Mouse (Mus musculus) intestine, embryonic 14.5 days (tissue): Measurements from ENCODE around the gene Strn4. TPM values are rescaled to one million over a fixed set of nuclear protein-coding genes. Genes with fewer than 3 reads are reported as not detected.
A peak's percentile ranks its signal among the peaks of the same experiment; 100 is the strongest.

Source experiments
- ATAC-seq: fragments of 200-750 bp; cut with Nextera tagmentation; replicated peaks from 2 replicates; pipeline ENCODE4 v1.8.0; 2017; ENCODE audit warnings: low read depth, moderate number of reproducible peaks, moderate TSS enrichment, moderate library complexity; ENCODE audit not compliant: low FRiP score, low TSS enrichment
- DNase-seq: peaks from one replicate; pipeline ENCODE4 v3.0.0-alpha.2; 2018; ENCODE audit warnings: low spot score
- H3K27ac ChIP-seq: fragments of 300-500 bp; sonication (generic); 2 replicates; pipeline ENCODE4 v1.5.1; 2014; ENCODE audit warnings: low read depth, mild to moderate bottlenecking, control low read depth
- H3K27me3 ChIP-seq: fragments of 300-500 bp; sonication (generic); replicated peaks from 2 replicates; pipeline ENCODE4 v1.6.1; 2014; ENCODE audit warnings: low read length, control low read depth; ENCODE audit not compliant: control insufficient read depth, insufficient read depth
- H3K36me3 ChIP-seq: fragments of 300-500 bp; sonication (generic); 2 replicates; pipeline ENCODE4 v1.6.1; 2014; ENCODE audit warnings: low read length, control low read depth; ENCODE audit not compliant: control insufficient read depth, insufficient read depth
- H3K4me1 ChIP-seq: fragments of 300-500 bp; sonication (generic); replicated peaks from 2 replicates; pipeline ENCODE4 v1.6.1; 2014; ENCODE audit warnings: low read length, control low read depth, mixed read lengths; ENCODE audit not compliant: control insufficient read depth, insufficient read depth
- H3K4me2 ChIP-seq: fragments of 300-500 bp; sonication (generic); 2 replicates; pipeline ENCODE4 v1.6.1; 2014; ENCODE audit warnings: low read length
- H3K4me3 ChIP-seq: fragments of 300-500 bp; sonication (generic); 2 replicates; pipeline ENCODE4 v1.5.1; 2014; ENCODE audit warnings: low read depth, low read length, control low read depth, mixed read lengths
- H3K9ac ChIP-seq: fragments of 300-500 bp; sonication (generic); 2 replicates; pipeline ENCODE4 v1.6.1; 2014; ENCODE audit warnings: mild to moderate bottlenecking, low read length
- H3K9me3 ChIP-seq: fragments of 300-500 bp; sonication (generic); 2 replicates; pipeline ENCODE4 v1.6.1; 2016; ENCODE audit warnings: low read length, control low read depth; ENCODE audit not compliant: control insufficient read depth
- WGBS: fragments of 180-500 bp; shearing (Covaris S2); extraction: QIAGEN DNeasy Blood & Tissue Kit; methylation state at CpG from one replicate; pipeline ENCODE4 v1.1.7; 2014; 5-methylcytosine and 5-hydroxymethylcytosine counted together
- polyA plus RNA-seq: library from polyadenylated mRNA; unstranded; fragments of >200 nt; fragmentation: Nextera tagmentation; extraction: Ambion mirVana; gene quantifications from 2 replicates; pipeline ENCODE4 v1.2.1, GENCODE M21; 2014

Gene Strn4
- polyA plus RNA-seq, 1 experiment from 2014 or later, result 111 TPM

DNA sequence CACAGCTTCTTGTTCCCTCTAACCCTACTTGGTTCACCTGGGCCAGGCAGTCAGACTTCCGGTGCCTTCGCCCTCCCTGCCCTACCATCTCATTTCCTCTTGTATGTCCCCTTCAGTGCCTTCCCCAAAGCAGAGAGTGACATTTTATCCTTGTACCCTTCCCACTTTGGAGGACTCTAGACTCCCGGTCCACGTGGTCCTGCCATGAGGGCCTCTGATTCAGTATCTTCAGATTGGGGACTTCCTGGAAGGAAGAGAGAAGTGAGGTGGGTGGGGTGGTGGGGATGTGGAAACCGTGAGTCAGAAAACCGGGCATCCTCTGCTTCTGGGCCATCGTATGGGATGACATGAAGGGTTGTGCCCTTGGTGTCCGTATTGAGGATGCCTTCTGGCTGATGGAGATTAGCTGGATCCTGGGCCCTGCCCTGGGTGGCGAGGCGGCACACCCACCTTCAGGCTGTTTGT lies 32.4 kb upstream of the Strn4 start:
- Histone ChIP-seq H3K9ac (no peak overlapping the region), H3K36me3 (no peaks in the 10 kb centered on the region), H3K4me2 (peak overlapping the region; percentile 97), H3K4me3 (peak overlapping the region; percentile 63), H3K27ac (no peak overlapping the region), H3K4me1 (peaks cover 11% of the 10 kb centered on the region), H3K27me3 (no peaks in the 10 kb centered on the region), H3K9me3 (no peaks in the 10 kb centered on the region)
- no peak for DNase-seq
- ATAC-seq, result no peak
- WGBS, result 27% methylated on average over 10 of the region's 10 CpGs

DNA sequence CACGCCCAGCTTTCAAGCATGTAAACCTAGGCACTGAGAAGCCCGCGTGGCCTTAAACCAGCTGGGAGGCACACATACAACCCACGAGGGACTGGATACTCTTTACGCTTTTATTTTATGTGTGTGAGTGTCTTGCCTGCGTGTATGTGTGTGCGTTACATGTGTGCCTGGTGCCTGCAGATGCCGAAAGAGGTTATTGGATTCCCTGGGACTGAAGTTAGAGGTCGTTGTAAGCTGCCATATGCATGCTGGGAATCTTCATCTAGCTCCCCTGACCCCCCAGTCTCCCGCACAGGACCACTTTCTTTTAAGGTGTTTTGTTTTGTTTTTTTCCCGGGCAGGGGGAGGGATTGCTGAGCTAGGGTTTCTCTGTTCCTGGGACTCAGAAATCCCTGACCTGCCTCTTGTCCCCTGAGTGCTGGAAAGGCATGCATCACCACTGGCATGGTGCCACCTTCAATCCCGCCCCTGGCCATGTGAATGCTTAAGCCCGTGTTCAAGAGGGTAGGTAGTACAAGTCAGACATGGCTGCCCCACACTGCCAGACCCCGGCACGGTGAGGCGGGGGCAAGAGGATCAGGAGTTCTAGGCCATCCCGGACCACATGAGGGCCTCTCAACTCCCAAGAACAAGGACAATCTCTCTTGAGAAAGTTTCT lies 31.8 kb upstream of the Strn4 start:
- no peaks in the 10 kb centered on the region for H3K27me3 ChIP-seq
- H3K27ac ChIP-seq, result no peak overlapping the region
- peak overlapping the region; percentile 63 for H3K4me3 ChIP-seq
- H3K36me3 ChIP-seq, result no peaks in the 10 kb centered on the region
- no peak for ATAC-seq
- peak overlapping the region; percentile 97 for H3K4me2 ChIP-seq
- H3K9ac ChIP-seq, result no peak overlapping the region
- no peaks in the 10 kb centered on the region for H3K9me3 ChIP-seq
- DNase-seq, result no peak
- 52% methylated on average over 17 of the region's 17 CpGs for WGBS
- peaks cover 11% of the 10 kb centered on the region for H3K4me1 ChIP-seq

DNA sequence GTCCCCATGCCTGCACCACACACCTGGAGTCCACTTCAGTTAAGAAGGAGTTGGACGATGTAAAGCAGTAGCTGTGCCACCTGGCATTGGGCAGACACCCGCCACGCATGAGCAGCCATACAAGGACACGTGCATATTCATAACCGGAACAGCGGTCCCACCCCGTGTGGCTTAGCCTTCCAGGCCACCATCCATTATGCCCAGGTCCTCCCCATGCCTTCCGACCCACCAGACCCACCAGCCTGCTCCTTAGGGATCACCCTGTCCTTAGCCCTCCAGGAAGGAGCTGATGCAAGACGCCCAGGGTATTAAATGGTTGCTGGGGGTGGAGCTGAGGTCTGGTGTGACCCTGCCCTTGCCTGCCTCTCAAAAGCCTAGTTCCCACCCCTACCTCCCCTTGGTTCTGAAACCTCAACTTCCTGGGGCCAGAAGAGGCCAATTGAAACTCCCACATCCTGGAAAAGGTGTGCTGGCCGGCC lies 31.2 kb upstream of the Strn4 start:
- H3K4me1 ChIP-seq, result peaks cover 11% of the 10 kb centered on the region
- H3K27ac ChIP-seq, result no peak overlapping the region
- no peaks in the 10 kb centered on the region for H3K27me3 ChIP-seq
- ATAC-seq (no peak), DNase-seq (no peak)
- no peak overlapping the region for H3K4me3 ChIP-seq
- no peaks in the 10 kb centered on the region for H3K36me3 ChIP-seq
- H3K9ac ChIP-seq, result no peak overlapping the region
- H3K9me3 ChIP-seq, result no peaks in the 10 kb centered on the region
- H3K4me2 ChIP-seq, result peak overlapping the region; percentile 97; the same call in 1 of the 2 replicates
- WGBS, result 82% methylated on average over 10 of the region's 10 CpGs

DNA sequence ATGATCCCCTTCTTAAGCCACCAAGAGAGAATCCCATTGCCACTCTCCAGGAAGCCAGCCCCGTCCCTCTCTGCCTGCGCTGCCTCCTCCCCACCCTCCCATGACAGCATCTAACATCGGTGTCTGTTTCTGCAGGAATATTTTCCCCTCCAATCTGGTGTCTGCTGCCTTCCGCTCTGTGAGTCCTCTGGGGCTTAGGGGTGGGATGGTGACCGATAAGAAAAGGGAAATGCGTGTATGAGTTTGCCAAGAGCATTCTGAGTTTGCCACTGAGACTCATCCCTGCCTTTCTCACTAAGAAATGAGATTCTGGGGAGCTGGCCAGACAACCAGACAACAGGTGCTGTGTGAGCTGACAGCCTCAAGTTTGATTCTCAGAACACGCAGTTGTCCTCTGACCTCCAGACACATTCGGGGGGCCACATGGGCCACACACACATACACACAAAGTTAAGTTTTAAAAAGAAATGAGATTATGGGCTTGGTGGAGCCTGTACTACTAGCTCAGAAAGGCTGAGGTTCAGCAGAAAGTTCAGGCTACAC lies 30.1 kb upstream of the Strn4 start:
- H3K36me3 ChIP-seq, result no peaks in the 10 kb centered on the region
- ATAC-seq (no peak), DNase-seq (no peak)
- H3K9ac ChIP-seq, result no peak overlapping the region
- no peaks in the 10 kb centered on the region for H3K9me3 ChIP-seq
- H3K4me1 ChIP-seq, result peaks cover 11% of the 10 kb centered on the region
- no peaks in the 10 kb centered on the region for H3K27me3 ChIP-seq
- H3K4me3 ChIP-seq, result no peak overlapping the region
- WGBS, result 79% methylated on average over 8 of the region's 8 CpGs
- H3K27ac ChIP-seq, result no peak overlapping the region
- no peak overlapping the region for H3K4me2 ChIP-seq

DNA sequence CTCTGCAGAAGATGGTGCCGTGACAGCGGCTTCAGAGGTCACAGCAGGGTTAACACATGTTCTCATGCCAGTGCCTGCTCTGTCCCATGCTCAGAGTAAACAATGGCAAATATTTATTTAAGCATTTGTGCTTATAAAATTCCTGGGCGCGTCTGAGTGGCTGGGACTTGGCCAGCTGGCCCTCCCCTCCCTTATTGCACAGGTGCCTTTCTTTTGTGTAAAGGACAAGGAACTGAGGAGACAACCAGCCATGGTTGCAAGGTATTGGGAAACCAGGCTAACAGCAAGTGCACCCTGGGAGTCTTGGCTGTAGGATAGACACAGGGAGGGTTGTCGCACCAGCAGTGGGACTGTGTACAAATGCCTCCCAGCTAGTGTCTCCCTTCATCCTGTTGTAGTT lies 23.4 kb upstream of the Strn4 start:
- Histone ChIP-seq H3K4me1 (peaks cover 9% of the 10 kb centered on the region), H3K27me3 (no peaks in the 10 kb centered on the region), H3K27ac (no peak overlapping the region; the same call in 1 of the 2 replicates), H3K4me2 (no peak overlapping the region), H3K4me3 (no peak overlapping the region), H3K9ac (no peak overlapping the region), H3K36me3 (peaks cover 20% of the 10 kb centered on the region), H3K9me3 (no peaks in the 10 kb centered on the region)
- 15% methylated on average over 5 of the region's 5 CpGs for WGBS
- ATAC-seq (peak; percentile 59), DNase-seq (no peak)

DNA sequence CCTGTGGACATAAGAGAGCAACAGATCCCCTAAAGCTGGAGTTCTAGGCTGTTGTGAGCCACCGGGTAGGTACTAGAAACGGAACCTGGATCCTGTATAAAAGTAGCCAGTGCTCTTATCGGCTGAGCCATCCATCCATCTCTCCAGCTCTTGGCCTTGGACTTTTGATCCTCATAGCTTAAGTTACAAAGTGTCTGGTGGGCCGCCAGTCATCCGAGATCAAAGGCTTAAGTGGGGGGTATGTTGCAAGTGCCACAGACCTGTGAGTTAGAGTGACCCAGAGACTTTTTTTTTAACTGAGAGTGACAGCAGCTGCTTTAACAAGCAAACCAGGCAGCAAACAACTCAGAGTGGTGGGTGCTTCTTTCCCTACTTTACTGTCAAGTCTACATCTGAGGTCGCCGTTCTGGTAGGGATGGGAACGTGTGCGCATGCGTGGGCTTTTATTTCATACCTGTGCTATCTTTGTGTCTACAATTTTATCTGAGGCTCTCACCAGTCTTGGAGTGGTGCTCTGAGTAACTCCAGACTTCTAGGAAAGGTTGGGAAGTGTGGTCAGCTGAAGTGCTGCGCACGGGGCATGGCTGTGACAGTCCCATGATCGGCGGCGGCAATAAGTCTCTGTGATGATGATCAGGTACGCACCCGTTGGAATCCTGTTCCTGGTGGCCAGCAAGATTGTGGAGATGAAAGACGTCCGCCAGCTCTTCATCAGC lies 22.5 kb upstream of the Strn4 start:
- H3K9me3 ChIP-seq, result no peaks in the 10 kb centered on the region
- DNase-seq, result no peak
- H3K27me3 ChIP-seq, result no peaks in the 10 kb centered on the region
- peaks cover 28% of the 10 kb centered on the region for H3K36me3 ChIP-seq
- H3K4me3 ChIP-seq, result no peak overlapping the region
- 79% methylated on average over 19 of the region's 19 CpGs for WGBS
- H3K27ac ChIP-seq, result no peak overlapping the region
- no peak overlapping the region for H3K4me2 ChIP-seq
- peak; percentile 8; the same call in 1 of the 2 replicates for ATAC-seq
- H3K9ac ChIP-seq, result no peak overlapping the region
- peaks cover 9% of the 10 kb centered on the region for H3K4me1 ChIP-seq

DNA sequence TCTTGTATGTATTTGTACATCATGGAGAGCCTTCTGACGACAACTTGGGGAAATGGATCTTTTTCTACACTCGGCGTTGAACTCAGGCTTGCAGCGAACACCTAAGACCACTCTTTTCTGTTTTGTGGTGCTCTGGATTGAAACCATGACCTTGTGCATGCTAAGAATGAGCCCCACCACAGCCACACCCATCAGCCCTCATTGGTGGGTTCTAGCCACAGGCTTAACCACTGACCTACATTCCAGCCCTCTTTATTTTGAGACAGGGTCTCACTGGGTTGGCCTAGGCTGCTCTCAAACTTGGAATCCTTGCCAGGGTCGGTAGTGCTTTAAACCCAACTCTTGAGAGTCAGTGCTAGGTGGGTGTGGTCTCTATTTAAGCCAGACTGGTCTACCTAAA lies 20.8 kb upstream of the Strn4 start:
- H3K9me3 ChIP-seq, result no peaks in the 10 kb centered on the region
- H3K4me3 ChIP-seq, result no peak overlapping the region
- DNase-seq (no peak), ATAC-seq (no peak)
- no peak overlapping the region for H3K4me2 ChIP-seq
- peaks cover 31% of the 10 kb centered on the region for H3K36me3 ChIP-seq
- peaks cover 9% of the 10 kb centered on the region for H3K4me1 ChIP-seq
- H3K9ac ChIP-seq, result no peak overlapping the region
- WGBS, result 88% methylated on average over 5 of the region's 5 CpGs
- H3K27me3 ChIP-seq, result no peaks in the 10 kb centered on the region
- H3K27ac ChIP-seq, result no peak overlapping the region

DNA sequence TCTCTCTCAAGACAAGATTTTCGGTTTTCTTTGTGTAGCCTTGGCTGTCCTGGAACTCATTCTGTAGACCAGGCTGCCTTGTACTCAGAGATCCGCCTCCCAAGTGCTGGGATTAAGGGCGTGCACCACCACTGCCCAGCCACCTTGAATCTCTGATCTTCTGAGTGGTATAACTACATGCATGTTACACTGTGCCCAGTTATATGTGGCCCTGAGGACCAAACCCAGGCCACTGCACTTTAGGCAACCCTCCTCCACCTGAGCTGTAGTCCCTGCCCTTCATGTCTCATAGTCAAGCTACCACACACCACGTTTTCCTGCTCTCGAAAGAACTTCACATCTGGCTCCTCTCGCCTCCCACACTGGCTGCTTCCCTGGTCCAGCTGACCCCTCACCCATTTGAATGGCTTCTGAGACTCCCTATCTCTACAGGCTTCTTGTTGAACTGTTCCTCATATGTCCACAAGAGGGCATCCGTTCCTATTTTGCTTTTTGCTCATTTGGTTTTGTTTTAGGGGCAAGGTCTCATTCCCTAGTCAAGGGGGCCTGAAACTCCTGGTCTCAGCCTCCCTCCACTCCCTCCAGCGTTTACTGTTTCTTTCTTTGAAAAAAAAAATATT lies 11.2 kb upstream of the Strn4 start:
- no peaks in the 10 kb centered on the region for H3K9me3 ChIP-seq
- 35% methylated on average over 8 of the region's 8 CpGs for WGBS
- DNase-seq (no peak), ATAC-seq (0 out of 2 replicates have a peak, but pooled peaks have one; percentile 26)
- no peak overlapping the region for H3K4me3 ChIP-seq
- no peaks in the 10 kb centered on the region for H3K27me3 ChIP-seq
- H3K4me1 ChIP-seq, result no peaks in the 10 kb centered on the region; the same call in 1 of the 2 replicates
- H3K27ac ChIP-seq, result no peak overlapping the region
- no peak overlapping the region for H3K9ac ChIP-seq
- no peak overlapping the region for H3K4me2 ChIP-seq
- peaks cover 16% of the 10 kb centered on the region for H3K36me3 ChIP-seq
